Comparison of ENCODE assay signal across 22 mouse cellular contexts in the genomic region with DNA sequence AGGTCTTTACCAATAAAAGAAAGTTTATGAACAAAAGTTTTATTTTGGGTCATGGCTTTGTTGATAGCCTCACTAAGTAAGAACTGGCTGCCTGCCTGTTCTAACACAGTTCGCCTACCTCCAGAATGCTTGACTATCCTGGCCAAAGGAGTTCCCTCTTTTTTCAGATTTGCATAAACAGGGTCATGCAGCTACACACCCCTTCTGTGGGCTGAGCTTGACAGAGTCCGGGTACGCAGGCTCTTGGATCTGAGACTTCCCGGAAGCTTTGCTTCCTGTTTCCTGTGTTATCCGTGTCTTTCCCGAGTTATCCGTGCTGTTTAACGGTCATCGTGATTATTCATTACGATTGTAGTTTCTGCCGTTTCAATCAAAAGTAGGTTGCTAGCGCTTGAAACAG. TPM values are rescaled to one million over a fixed set of nuclear protein-coding genes. Genes with fewer than 3 reads are reported as not detected.
"Had no signal": no experiment of that assay in that cellular context is flagged by ENCODE, and none has a peak within 500 bp of the region (broad histone marks: within the 10 kb centered on the region; RNA-seq: fewer than 3 reads in every experiment).

No protein-coding gene starts in this region.

- H3K9ac ChIP-seq: liver, embryonic 15.5 days; liver, postnatal 0 days; lung, embryonic 15.5 days; midbrain, embryonic 12.5 days; neural tube, embryonic 13.5 days; neural tube, embryonic 15.5 days had no signal

- H3K4me3 ChIP-seq: liver, embryonic 15.5 days; lung, embryonic 15.5 days; midbrain, embryonic 10.5 days; midbrain, embryonic 12.5 days; myocyte; neural tube, embryonic 13.5 days; neural tube, embryonic 15.5 days had no signal

- H3K27me3 ChIP-seq: lung, embryonic 15.5 days; neural tube, embryonic 15.5 days had no signal

- H3K27ac ChIP-seq: liver, embryonic 15.5 days; lung, embryonic 15.5 days; midbrain, embryonic 10.5 days; midbrain, embryonic 12.5 days; neural tube, embryonic 13.5 days; neural tube, embryonic 15.5 days had no signal

- DNase-seq: liver, postnatal 0 days; lung, adult 2 months; lung, postnatal 14 days; lung, postnatal 36 days; midbrain, embryonic 14.5 days; retina, postnatal 1 day; right cerebral cortex, adult 18-20 months; right cerebral cortex, postnatal 4 days; spleen, adult 18-20 months; thymus, adult 18-20 months; thymus, postnatal 14 days; thymus, postnatal 36 days had no signal

- H3K4me2 ChIP-seq: liver, embryonic 15.5 days; lung, embryonic 15.5 days; midbrain, embryonic 12.5 days; neural tube, embryonic 13.5 days; neural tube, embryonic 15.5 days had no signal

- H3K9me3 ChIP-seq: liver, embryonic 15.5 days; lung, embryonic 15.5 days; midbrain, embryonic 10.5 days; midbrain, embryonic 12.5 days; neural tube, embryonic 13.5 days; neural tube, embryonic 15.5 days had no signal

- H3K36me3 ChIP-seq: liver, embryonic 15.5 days; lung, embryonic 15.5 days; midbrain, embryonic 10.5 days; midbrain, embryonic 12.5 days; neural tube, embryonic 13.5 days; neural tube, embryonic 15.5 days had no signal

- ATAC-seq: liver, postnatal 0 days; lung, postnatal 0 days had no signal

RNA-seq across cellular contexts. Expression of a gene that starts 14.4 kb away (rescaled TPM):
- total RNA-seq: megakaryocyte, adult 5-6 weeks; megakaryocyte-erythroid progenitor cell, adult 5-6 weeks had no signal
- polyA plus RNA-seq: liver, embryonic 15.5 days; liver, postnatal 0 days; lung, postnatal 0 days; myocyte had no signal
